Mouse (Mus musculus) cerebellum, adult 2 months (tissue): ENCODE results near the gene F10. TPM values are rescaled to one million over a fixed set of nuclear protein-coding genes. Genes with fewer than 3 reads are reported as not detected.

Experiments used
- DNase-seq, 2 experiments: peaks; one replicate each; pipeline ENCODE4 v3.0.0; 2021
- H3K27ac ChIP-seq: fragments of 200-500 bp; 2 replicates; pipeline ENCODE4 v1.5.1; 2012; ENCODE audit warnings: low read length, control low read depth, inconsistent platforms; ENCODE audit not compliant: insufficient read depth
- H3K27me3 ChIP-seq: fragments of 200-500 bp; 2 replicates; pipeline ENCODE4 v1.6.1; 2012; ENCODE audit warnings: inconsistent platforms, mild to moderate bottlenecking, low read length, moderate library complexity; ENCODE audit not compliant: control insufficient read depth, insufficient read depth
- H3K4me1 ChIP-seq: fragments of 200-500 bp; 2 replicates; pipeline ENCODE4 v1.6.1; 2011; ENCODE audit warnings: low read length; ENCODE audit not compliant: control insufficient read depth, insufficient read depth
- H3K4me3 ChIP-seq: fragments of 200-500 bp; replicated peaks from 2 replicates; pipeline ENCODE3; 2011; ENCODE audit warnings: mild to moderate bottlenecking, low read depth, low read length, control low read depth; ENCODE audit not compliant: insufficient read depth
- CTCF ChIP-seq: fragments of 200-500 bp; IDR thresholded peaks from 2 replicates; pipeline ENCODE4 v1.5.1; 2011; ENCODE audit warnings: low read depth, mild to moderate bottlenecking, control low read depth, low read length, moderate library complexity, borderline replicate concordance; ENCODE audit not compliant: insufficient read depth
- POLR2A ChIP-seq: fragments of 200-500 bp; IDR thresholded peaks from 2 replicates; pipeline ENCODE4 v1.6.1; 2011; ENCODE audit warnings: low read length, control low read depth, borderline replicate concordance; ENCODE audit not compliant: insufficient read depth
- WGBS: fragments of 180-500 bp; shearing (Covaris S2); methylation state at CpG from one replicate; pipeline ENCODE4 v1.1.7; 2018; 5-methylcytosine and 5-hydroxymethylcytosine counted together
- polyA plus RNA-seq: library from polyadenylated mRNA; depleted of rRNA; stranded (reverse); fragments of >200 nt; gene quantifications from 2 replicates; pipeline ENCODE4 v1.2.3, GENCODE M21; 2012

Gene F10
- polyA plus RNA-seq, 1 experiment, result not detected

DNA sequence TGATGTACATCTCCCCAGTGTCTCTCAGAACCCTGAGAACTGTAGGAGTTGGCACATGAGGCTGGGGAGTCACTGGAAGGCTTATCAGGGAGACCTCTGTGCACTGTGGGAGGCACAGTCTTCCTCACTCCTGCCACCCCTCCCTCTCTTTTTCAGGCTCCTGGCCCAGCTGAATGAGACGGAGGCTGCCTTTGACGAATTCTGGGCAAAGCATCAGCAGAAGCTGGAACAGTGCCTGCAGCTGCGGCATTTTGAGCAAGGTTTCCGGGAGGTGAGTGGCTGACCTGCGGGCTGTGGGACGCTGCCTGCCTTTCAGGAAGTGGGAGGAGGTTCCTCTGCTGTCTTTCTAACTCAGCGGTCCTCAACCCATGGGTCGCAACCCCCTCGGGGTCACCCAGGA lies 37.3 kb upstream of the F10 start:
- whole genome bisulfite sequencing, result 39% methylated on average over 9 of the region's 9 CpGs
- peaks cover 5% of the 10 kb centered on the region; the same call in 1 of the 2 replicates for H3K4me1 ChIP-seq
- TF ChIP-seq CTCF, result no peak
- no peak for TF ChIP-seq POLR2A
- no peak overlapping the region for H3K27ac ChIP-seq
- no peaks in the 10 kb centered on the region for H3K27me3 ChIP-seq
- H3K4me3 ChIP-seq, result no peak overlapping the region
- no peak for DNase-seq

DNA sequence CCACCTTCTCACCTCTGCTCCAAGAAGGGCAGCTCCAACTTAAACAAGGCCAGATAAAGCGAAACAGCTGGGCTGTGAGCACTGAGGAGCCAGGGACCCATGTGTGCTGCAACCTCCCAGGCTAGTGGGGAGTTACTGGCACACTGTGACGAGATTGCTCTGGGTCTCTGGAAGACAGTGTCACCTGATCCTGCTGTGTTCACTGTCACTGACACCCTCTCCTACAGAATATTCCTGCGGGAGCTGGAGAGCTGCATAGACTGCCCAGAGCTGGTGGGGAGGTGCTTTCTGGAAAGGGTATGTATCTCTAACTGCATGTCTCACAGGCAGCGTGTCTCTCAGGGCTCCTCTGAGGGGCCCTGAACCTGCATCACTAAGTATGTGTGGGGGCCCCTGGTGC lies 29.6 kb upstream of the F10 start:
- Histone ChIP-seq H3K27ac (no peak overlapping the region), H3K4me1 (no peaks in the 10 kb centered on the region), H3K4me3 (no peak overlapping the region), H3K27me3 (no peaks in the 10 kb centered on the region)
- DNase-seq, result no peak
- 82% methylated on average over 4 of the region's 4 CpGs for WGBS
- TF ChIP-seq CTCF (no peak), POLR2A (no peak)

DNA sequence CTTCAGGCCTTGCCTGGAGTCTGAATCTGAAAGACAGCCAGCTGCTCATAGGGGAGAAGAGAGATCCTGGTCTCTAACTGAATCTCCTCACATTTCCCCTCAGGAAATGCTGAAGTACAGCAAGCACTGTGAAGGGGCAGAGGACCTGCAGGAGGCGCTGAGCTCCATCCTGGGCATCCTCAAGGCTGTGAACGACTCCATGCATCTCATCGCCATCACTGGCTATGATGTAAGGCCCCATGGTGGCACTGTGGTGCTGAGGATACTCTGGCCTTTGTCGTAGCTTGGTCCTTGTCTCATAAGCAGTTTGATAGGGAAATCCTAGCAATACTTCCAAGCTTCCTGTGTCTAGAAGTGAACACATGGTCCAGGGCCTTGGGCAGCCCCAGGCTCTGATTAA lies 26.8 kb upstream of the F10 start:
- WGBS, result 64% methylated on average over 4 of the region's 4 CpGs
- no peak overlapping the region for H3K4me3 ChIP-seq
- no peak overlapping the region for H3K27ac ChIP-seq
- DNase-seq, result no peak
- H3K4me1 ChIP-seq, result no peaks in the 10 kb centered on the region
- TF ChIP-seq CTCF, result no peak
- no peak for TF ChIP-seq POLR2A
- no peaks in the 10 kb centered on the region for H3K27me3 ChIP-seq

DNA sequence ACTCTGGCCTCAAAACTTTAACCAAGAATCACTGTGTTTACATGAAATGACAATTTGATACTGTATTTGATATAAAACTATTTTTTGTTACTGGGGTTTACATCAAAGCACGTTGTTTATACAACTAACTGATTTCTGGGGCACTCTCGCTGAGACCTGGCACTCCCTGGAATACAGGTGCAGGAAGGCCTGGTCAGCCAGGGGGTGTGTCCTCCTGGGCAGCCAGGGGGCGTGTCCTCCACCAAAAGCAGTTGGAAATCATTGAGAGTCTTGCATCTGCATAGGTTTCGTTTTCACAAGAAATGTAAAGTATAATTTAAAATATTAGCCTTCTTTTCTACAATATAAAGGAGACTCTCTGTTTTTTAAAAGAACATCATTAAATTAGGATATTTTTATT lies 17.5 kb upstream of the F10 start:
- DNase-seq, result no peak
- Histone ChIP-seq H3K4me1 (no peaks in the 10 kb centered on the region), H3K27me3 (no peaks in the 10 kb centered on the region), H3K27ac (no peak overlapping the region), H3K4me3 (no peak overlapping the region)
- WGBS, result 50% methylated on average over 4 of the region's 4 CpGs
- TF ChIP-seq POLR2A, result no peak

DNA sequence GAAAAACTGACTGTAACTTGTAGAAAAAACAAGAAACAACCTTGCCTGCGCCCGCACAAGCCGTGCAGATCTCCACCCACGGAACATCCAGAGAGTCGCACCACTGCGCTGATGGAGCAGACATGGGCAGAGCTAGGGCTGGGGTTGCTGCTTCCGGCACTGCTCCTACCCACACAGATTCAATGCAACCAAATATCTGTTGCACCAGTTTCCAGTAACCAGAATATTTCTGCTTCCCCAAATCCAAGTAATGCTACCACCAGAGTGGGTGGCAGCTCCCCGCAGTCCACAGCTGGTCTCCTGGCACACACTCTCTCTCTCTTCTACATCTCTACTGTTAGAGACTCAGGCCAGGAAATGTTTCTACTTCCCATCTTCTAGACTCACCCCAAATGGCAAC lies 15.3 kb upstream of the F10 start:
- 87% methylated on average over 8 of the region's 8 CpGs for WGBS
- Histone ChIP-seq H3K4me1 (no peaks in the 10 kb centered on the region), H3K27me3 (no peaks in the 10 kb centered on the region), H3K27ac (no peak overlapping the region), H3K4me3 (no peak overlapping the region)
- TF ChIP-seq CTCF, result no peak
- no peak for TF ChIP-seq POLR2A
- DNase-seq, result no peak

DNA sequence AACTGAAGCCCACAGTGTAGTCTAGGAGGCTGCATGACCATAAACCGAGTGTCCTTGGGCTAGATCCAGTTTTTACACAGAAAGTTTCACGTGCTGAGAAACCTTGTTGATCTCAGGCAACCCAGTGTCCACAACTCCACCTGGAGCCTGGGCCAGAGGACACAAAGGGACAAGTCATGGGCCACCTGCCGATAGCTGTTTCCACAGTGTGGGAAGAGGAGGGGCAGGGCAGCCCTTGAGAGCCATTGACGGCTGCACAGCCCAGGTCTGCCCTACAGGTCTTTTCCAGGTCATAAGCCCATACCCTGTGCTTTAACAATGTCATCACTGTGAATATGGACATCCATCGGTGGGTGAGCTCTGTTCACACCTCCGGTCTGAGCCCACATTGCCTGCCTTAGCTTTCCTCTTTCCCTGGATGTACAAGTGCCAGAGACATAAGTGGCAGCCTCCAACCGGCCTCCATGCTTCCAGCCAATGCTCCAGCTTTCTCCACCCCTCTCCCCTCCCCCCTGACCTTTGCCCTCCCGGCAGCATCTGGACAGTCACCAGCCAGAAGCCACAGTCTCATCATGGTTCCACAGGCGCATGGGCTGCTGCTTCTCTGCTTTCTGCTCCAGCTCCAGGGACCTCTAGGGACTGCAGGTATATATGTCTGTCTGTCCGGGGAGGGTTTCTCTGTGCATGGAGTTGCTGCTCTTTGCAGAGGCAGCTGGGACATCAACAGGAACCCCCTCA lies 11.5 kb upstream of the F10 start, which contains the start of gene F7:
F7 (plus strand) TSS at position 548 of the 738 bp plus-strand sequence.
- 55% methylated on average over 10 of the region's 10 CpGs for WGBS
- Histone ChIP-seq H3K4me3 (no peak within 1 kb of the TSS), H3K4me1 (peaks cover 12% of the 10 kb centered on the region), H3K27me3 (no peaks in the 10 kb centered on the region), H3K27ac (no peak within 1 kb of the TSS)
- DNase-seq, result no peak
- TF ChIP-seq POLR2A, result no peak
- no peak for TF ChIP-seq CTCF

DNA sequence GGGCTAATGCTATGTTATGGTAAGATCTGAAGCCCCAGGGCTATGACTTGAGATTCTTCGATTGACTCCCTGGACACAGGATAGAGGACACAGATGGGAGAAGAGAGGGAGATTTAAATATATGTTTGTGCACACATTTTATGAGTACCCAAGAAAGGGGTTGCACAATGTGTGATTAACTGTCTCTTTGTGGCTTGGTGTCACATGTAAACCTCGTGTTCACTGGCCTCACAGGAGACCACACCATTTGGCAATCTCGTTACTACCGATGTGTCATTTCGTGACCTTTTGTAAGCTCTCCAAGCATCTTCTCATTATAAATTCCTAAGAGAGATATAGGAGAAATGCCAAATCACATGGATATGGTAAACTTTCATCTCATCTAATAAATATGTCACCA lies 9.5 kb upstream of the F10 start:
- no peak overlapping the region for H3K27ac ChIP-seq
- peaks cover 12% of the 10 kb centered on the region for H3K4me1 ChIP-seq
- no peaks in the 10 kb centered on the region for H3K27me3 ChIP-seq
- H3K4me3 ChIP-seq, result no peak overlapping the region
- DNase-seq, result no peak
- WGBS, result 82% methylated on average over 5 of the region's 5 CpGs
- no peak for TF ChIP-seq POLR2A
- TF ChIP-seq CTCF, result no peak

DNA sequence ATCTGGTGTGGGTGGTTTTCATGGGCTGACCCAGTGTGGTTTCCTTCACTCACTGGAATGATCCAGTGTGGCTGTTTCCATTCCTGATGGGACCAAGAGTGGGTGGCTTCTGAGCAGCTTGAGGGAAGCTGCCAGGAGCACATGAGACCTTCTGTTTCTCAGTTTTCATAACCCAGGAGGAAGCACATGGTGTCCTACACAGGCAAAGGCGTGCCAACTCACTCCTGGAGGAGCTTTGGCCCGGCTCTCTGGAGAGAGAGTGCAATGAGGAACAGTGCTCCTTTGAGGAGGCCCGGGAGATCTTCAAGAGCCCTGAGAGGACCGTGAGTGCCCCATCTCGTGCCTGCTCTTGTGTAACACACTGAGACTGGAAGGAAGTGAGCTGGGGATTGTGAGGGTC lies 8.6 kb upstream of the F10 start:
- 17% methylated on average over 5 of the region's 5 CpGs for WGBS
- Histone ChIP-seq H3K27ac (no peak overlapping the region), H3K4me1 (peaks cover 12% of the 10 kb centered on the region), H3K27me3 (no peaks in the 10 kb centered on the region), H3K4me3 (no peak overlapping the region)
- peak; percentile 36 to 55 for DNase-seq
- TF ChIP-seq CTCF, result no peak
- TF ChIP-seq POLR2A, result no peak
